1 mouse cellular context compared by ENCODE assay signal in the genomic region with DNA sequence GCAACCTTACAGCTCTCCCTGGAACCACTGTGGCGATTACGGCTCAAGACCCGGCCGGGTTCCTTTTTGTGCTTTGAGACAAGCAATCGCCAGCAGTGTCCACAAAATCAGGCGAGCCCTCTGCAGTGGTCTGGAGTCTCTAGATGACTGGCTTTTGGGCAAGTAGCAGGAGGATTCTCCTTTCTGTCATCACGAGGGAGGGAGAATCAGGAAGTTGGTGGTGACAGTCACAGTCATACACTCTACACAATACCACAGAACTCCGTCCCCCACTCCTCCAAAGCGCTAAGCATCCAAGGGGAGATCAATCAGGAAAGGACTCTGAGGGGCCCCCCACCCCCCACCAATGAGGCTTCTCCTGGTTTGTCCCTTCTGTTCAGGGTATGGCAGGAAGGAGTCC.
A peak's percentile ranks its signal among the peaks of the same experiment; 100 is the strongest.
TF ChIP-seq lines count a peak whose summit lies in the region.

No protein-coding gene starts in this region.

TF ChIP-seq in MEL, 35 proteins besides CTCF, POLR2A, EP300 and RAD21 (continued from another document):
- TF ChIP-seq SIN3A (IDR thresholded peaks at IDR 0.05; ENCODE audit: low read length) (peak; percentile 82), POLR2AphosphoS5 (IDR thresholded peaks at IDR 0.05; ENCODE audit: borderline replicate concordance, low read depth, low read length) (no peak), GABPA (IDR thresholded peaks at IDR 0.05; ENCODE audit: low read depth, low read length) (no peak), ZC3H11A (IDR thresholded peaks at IDR 0.05; ENCODE audit: low read depth, low read length) (no peak), ETS1 (IDR thresholded peaks at IDR 0.05; ENCODE audit: low read depth, low read length) (0 out of 2 replicates have a peak, but pooled peaks have one; percentile 7), POLR2AphosphoS2 (IDR thresholded peaks at IDR 0.05; ENCODE audit: low read length) (no peak), MEF2A (IDR thresholded peaks at IDR 0.05; ENCODE audit: extremely low read depth, insufficient replicate concordance, low read depth, low read length, poor library complexity, severe bottlenecking) (no peak), MAX (IDR thresholded peaks at IDR 0.05; ENCODE audit: low read length) (peak; percentile 58)
